Mouse (Mus musculus): ENCODE results near the gene Parpbp. TPM values are rescaled to one million over a fixed set of nuclear protein-coding genes. Genes with fewer than 3 reads are reported as not detected.

Parpbp gene
- polyA plus RNA-seq, 1 experiment from 2014 or later = 9.9 TPM

DNA sequence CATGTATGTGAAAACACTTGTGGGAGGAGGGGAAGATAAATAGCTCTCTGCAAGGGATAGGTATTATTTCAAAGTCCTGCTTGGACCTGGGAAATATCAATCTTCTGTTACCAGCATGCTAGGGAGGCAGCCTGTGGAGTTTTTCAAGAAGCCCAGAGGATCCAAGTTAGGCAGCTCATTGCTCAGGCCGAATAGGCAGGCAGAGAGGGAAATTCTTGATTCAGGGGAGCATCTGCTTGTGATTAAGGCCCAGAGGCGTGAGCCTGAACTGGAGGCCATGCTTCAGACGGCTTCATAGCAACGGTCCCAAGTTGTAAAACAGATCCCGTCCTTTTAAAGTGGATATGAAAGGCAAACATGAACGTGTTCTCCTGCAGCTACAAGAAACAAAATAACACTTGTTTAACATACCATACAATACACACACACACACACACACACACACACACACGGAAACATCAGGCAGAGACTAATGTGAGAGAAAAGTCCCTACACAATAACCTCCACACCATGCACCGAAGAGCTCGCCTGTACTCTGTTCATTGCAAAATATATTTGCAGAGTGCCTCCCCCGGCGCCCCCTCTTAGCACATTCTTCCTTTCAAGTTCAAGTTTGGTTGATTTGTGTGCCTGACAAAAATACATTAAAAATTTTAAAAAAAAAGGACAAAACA lies 100.5 kb downstream of the Parpbp start:
- WGBS = 58% methylated on average over 11 of the region's 11 CpGs
- H3K4me1 ChIP-seq (ENCODE audit: control insufficient read depth, insufficient read depth, low read length) = no peaks in the 10 kb centered on the region
- H3K9ac ChIP-seq (ENCODE audit: low read length) = no peak overlapping the region
- no peak overlapping the region for H3K4me3 ChIP-seq (replicated peaks; ENCODE audit: low read length)
- no peaks in the 10 kb centered on the region for H3K27me3 ChIP-seq (ENCODE audit: control insufficient read depth, insufficient read depth, low read length)
- H3K36me3 ChIP-seq (ENCODE audit: control insufficient read depth, insufficient read depth, low read length) = no peaks in the 10 kb centered on the region
- H3K4me2 ChIP-seq (ENCODE audit: low read depth, low read length) = no peak overlapping the region
- no peak overlapping the region for H3K27ac ChIP-seq (ENCODE audit: low read length)
- no peak for ATAC-seq (ENCODE audit: insufficient read depth, low FRiP score)
- H3K9me3 ChIP-seq (replicated peaks; ENCODE audit: control insufficient read depth, low read length) = no peaks in the 10 kb centered on the region

DNA sequence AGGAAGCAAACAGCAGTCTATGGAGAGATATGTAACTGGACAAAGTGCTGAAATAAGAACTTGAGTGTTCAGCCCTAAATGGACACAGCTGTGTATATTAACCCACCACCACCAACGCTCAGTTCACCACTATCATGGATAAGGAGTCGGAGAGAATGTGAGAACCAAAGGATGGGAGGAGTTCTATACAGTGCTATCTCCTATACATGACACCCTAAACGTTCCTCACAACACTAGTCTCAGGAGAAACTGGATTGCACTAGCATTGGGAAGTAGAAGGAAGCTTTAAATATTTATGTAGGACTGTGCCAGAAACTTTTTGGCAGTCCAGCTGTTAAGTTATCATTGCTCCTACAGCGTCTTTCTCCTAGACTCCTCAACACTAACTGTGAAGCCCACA lies 102.4 kb downstream of the Parpbp start:
- WGBS = 57% methylated on average over 4 of the region's 4 CpGs
- H3K4me2 ChIP-seq (ENCODE audit: low read depth, low read length) = no peak overlapping the region
- H3K4me1 ChIP-seq (ENCODE audit: control insufficient read depth, insufficient read depth, low read length) = no peaks in the 10 kb centered on the region
- H3K9me3 ChIP-seq (replicated peaks; ENCODE audit: control insufficient read depth, low read length) = no peaks in the 10 kb centered on the region
- no peak for ATAC-seq (ENCODE audit: insufficient read depth, low FRiP score)
- H3K9ac ChIP-seq (ENCODE audit: low read length) = no peak overlapping the region
- H3K27me3 ChIP-seq (ENCODE audit: control insufficient read depth, insufficient read depth, low read length) = no peaks in the 10 kb centered on the region
- no peak overlapping the region; the same call in 1 of the 2 replicates for H3K27ac ChIP-seq (ENCODE audit: low read length)
- H3K4me3 ChIP-seq (replicated peaks; ENCODE audit: low read length) = no peak overlapping the region
- no peaks in the 10 kb centered on the region for H3K36me3 ChIP-seq (ENCODE audit: control insufficient read depth, insufficient read depth, low read length)

Other genes with a start within 250 kb of the Parpbp start
- gene Pmch, start 55.9 kb downstream of the Parpbp start, polyA plus RNA-seq (2015; fragmentation: Nextera tagmentation; extraction: Ambion mirVana) = 0.32 and 0.82 TPM in 2 replicates
- 55.0 and 60.3 TPM in 2 replicates for gene Nup37, start 51 bp upstream of the Parpbp start, polyA plus RNA-seq (2015; fragmentation: Nextera tagmentation; extraction: Ambion mirVana)
- 61.3 and 61.6 TPM in 2 replicates for gene Washc3, start 54.2 kb upstream of the Parpbp start, polyA plus RNA-seq (2015; fragmentation: Nextera tagmentation; extraction: Ambion mirVana)
- gene Dram1, start 232.1 kb upstream of the Parpbp start, polyA plus RNA-seq (2015; fragmentation: Nextera tagmentation; extraction: Ambion mirVana) = 5.9 and 6.6 TPM in 2 replicates
- gene Gnptab, start 232.2 kb upstream of the Parpbp start, polyA plus RNA-seq (2015; fragmentation: Nextera tagmentation; extraction: Ambion mirVana) = 9.0 and 11.2 TPM in 2 replicates

Measured in stomach, embryonic 16.5 days (tissue).